Mouse (Mus musculus): ENCODE data around the gene Sertad2.

The Sertad2 gene

DNA sequence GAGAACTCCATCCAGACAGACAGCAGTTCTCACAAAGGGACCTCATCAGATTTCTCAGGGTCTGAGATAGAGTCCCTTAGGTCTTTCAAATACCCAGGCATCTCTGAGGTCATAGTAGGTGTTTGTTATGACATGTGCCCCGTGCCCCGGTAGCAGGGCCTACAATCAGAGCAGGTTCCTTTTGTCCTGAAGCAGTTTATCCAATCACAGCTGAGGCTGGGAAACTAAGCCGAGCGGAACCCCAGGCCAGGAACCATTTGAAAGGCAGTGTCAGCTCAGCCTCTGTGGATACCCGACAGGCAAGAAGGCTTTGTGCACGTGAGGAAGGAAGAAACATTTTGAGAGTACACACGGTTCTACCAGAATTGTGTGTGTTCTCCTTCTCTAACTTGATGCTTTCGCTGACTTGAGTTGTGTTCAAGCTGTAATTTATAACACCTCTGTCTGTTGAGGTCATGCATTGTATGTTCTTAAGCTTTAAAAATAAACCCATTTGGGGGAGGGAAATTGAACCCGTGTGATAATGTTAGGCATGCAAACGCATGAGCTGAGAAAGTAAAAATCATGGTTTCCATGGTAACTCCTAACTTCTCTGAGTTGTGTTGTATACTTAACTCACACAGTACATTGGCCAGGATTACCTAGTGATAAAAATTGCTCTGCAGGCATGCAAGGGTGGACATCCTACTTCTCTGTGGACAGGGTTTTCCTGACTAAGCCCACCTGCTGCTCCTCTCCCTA, 104.1 kb downstream of the Sertad2 start:
- DNase-seq: no peak

DNA sequence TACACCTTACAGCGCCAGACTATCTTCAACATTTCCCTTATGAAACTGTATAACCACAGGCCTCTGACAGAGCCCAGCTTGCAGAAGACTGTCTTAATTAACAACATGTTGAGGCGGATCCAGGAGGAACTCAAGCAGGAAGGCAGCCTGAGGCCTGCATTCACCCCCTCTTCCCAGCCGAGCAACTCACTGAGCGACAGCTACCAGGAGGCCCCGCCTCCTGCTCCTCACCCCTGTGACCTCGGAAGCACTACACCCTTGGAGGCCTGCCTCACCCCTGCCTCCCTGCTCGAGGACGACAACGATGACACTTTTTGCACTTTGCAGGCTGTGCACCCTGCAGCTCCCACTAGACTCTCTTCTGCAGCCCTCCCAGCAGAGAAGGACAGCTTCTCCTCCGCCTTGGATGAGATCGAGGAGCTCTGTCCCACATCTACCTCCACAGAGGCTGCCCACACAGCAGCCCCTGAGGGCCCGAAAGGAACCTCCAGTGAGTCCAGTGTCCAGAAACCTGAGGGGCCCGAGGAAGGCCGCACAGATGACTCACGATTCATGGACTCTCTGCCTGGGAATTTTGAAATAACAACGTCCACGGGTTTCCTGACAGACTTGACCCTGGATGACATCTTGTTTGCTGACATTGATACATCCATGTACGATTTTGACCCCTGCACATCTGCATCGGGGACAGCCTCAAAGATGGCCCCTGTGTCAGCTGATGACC, 105.0 kb downstream of the Sertad2 start:
- DNase-seq: peak; percentile 56 to 81

DNA sequence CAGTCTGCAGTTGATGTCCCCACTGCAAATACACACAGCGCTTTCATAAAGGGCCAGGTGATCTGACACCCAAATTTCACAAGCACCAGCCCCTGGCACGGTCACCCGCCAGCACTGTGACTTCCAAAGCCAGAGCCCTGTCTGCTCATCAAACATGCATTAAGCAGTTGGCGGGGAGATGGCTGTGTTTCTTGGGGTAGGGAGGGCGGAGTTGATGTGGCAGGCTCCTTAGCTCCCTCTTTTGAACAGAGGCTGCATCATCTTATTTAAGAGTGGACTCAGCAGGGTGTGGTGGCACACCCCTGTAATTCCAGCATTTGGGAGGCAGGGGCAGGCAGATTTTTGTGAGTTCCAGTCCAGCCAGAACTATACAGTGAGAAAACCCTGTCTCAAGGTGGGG, 106.4 kb downstream of the Sertad2 start:
- DNase-seq: no peak

DNA sequence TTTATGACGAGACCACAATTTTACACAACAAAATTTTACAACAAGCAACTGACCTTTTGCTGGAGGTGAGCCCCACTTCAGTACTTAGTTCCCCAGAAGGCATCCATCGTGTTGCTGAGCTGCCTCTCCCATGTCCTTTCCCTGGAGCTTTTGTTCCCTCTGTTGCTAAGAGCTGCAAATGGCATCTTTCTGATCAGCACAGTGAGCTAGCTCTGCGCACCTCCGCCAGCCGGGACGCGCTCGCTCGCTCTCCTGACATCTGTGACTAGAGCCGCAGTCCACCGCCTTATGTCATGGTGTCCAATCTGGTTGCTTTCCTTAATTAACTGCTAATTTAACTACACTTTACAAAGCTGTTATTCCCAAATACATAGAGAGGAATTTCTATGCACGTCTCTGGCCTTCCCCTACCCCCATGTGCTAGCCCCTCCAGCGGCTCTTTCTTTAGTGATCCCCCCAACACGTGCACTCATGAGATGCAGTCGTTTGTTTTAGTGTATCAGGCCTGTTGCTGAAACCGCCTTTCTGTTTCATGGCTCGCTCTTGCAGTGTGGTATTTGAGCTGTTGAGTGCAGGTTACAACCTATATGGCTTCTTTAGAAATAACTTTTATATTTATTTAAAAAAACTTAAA, 107.1 kb downstream of the Sertad2 start:
- no peak for DNase-seq

DNA sequence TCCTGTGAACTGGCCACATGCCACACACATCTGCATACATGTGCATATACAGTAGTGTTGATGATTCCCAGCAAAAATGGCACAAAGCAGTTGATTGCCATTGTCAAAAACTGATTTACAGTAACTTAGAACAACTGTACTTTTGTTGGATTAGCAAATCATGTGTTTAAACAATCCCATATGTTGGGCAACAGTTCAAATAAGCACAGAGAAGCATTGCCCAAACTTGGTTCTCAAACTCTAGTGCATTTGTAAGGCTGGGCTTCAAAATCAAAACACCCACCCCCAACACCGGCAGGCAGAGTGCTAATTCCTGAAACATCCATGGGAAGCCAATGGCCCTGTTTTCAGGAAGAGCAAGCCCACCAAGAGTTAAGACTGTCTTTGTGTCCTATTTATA, 108.1 kb downstream of the Sertad2 start:
- no peak for DNase-seq

DNA sequence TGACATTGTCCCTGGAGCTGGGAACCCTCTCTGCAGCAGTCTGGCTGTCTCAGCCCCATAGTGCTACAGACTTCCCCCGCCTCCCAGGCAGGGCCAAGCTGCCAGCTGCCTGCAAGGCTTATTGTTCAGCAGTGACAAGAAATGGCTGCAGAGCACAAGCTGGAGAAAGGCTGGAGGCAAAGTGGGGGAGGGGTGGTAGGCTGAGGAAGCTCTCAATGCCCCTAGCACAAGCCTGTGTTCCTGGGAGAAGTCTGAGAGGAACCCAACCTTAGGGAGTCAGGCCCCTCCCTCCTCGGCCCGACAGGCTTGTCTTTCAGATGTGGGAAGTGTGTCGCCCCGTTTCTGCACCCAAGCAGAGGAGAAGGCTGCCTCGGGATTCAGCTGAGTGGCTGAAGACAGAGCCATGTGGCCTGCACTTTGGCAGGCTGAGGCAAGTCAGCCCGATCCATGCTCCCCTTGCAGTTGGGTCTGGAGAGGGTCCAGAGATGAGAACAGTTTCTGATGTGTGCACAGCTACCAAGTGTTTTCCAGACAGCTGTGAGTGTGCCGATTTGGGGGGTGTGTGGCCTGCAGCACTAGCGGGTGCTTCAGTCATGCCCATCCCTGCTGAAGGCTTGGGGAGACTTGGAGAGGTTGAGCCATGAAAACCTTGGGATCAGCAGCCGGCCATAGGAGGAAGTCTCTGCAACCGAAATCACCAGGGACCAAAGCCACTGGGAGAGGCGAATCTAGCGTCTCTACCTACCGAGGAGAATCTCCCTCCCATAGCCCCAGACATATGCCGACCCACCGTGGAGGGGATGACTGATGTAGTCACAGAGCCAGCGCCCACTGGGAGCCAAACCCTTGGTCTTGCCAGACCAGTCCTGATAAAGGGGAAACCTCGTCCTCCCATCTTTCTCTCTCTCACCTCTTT, 113.0 kb downstream of the Sertad2 start:
- DNase-seq: peak in 1 of 2 experiments; percentile 42

DNA sequence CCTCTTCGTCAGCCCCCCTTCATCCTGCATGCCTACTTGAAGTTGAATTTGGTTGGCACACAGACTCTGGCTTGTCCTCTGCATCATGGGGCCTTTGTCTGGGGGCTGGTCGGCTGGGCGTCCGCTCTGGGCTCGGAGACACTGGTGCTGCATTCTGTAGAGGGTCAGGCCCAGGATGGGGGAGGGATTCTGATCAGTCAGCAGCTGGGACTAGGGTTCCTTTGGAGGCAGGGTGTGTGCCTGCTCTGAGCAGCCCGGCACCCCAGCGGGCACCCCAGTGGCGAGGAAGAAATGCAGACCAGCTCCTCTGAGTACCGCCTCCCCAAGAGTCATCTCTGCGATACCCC, 113.6 kb downstream of the Sertad2 start:
- no peak for DNase-seq

DNA sequence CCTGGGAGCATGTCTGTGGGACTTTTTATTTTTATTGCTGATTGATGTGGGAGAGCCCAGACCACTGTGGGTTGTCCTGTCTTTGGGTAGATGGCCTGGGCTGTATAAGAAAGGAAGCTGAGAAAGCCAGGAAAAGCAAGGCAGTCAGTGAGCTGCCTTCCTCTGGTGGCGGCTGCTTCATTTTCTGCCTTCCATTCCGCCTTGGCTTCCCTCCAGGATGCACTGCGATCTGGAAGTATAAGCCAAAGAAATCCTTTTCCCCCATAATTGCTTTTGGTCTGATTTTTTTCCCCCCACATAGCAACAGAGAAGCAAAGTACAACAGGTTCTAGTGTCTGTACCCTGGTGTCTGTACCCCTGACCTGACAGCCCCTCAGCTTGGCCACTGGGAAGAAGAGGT, 116.0 kb downstream of the Sertad2 start:
- DNase-seq: no peak

DNA sequence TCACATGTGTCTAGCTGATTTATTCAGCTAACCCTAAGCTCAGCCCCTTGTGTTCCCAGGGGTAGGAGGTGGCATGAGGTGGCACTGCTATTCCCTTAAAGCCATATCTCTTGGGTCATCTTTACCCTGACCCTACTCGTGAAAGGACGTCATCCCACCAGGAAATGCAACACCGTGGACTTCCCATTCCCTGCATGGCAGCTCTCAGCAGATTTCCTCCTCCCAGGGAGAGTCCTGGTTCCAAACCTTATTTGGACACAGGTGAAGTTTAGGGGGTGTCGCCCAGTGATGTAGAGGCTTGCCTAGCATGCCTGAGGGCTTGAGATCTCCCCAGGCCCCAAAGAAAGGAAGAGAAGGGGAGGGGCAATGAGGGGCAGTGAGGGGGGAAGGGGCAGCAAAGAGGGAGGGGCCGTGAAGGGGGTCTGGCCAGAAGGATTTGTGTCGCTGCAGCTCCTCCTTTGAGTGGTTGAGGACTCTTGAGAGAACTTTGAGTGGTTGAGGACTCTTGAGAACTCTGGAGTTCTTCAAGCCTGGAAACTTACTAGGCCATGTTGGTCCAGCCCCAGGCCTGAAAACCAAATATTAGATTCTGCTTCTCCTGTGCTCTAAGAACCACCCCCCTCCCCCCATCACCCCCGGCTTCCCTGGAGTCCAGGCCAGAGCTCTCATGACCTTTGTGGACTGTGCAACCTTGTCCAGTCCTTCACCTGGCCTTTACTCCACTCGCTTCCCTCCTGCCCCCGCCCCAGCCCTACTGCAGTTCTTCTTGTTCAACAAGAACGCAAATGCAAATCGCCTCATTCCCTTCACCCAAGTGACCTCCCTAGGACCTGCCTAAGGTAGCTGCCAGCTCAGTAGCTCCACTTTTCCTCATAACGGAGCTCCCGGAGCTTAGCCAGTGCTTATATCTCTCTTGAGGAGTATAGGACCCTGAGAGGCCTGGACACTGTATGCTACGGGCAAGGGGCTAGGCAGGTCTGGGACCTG, 117.4 kb downstream of the Sertad2 start:
- DNase-seq: peak; percentile 23 to 77

DNA sequence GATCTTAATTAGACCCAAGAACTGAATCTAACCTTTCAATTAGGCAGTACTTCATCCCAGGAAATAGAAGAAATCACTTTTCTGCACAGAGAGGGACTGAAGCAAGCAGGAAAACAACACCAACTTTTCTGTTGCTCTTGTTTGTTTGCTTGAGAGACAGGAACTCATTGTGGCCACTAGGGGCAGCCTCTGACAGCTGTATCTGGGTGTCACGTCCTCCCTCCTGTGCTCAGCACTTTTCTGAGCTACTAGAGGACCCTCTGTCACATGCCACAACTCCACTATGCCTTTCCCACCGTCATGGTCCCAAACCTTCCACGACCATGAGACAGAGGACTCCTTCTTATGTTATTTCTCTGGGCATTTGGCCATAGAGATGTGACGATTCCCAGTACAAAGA, 118.6 kb downstream of the Sertad2 start:
- peak; percentile 62 to 66 for DNase-seq

DNA sequence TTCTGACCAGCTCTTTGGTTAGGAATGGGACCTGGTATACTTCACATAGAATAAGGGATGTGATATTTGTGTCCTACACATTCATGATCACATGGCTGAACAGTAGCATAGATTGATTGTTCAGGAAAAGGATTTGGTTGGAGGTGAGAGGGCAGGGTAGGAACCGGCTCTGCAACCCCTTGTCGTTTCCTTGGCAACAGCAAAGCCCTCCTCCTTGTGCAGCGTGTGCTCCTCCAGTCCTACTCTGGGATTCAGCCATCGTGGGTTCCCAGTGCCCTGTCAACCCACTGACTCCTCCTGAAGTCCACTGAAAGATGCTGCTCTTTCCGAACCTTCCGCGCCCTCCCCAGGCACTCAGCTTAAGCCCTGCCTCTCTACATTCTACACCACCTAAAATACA, 119.8 kb downstream of the Sertad2 start:
- DNase-seq: no peak

DNA sequence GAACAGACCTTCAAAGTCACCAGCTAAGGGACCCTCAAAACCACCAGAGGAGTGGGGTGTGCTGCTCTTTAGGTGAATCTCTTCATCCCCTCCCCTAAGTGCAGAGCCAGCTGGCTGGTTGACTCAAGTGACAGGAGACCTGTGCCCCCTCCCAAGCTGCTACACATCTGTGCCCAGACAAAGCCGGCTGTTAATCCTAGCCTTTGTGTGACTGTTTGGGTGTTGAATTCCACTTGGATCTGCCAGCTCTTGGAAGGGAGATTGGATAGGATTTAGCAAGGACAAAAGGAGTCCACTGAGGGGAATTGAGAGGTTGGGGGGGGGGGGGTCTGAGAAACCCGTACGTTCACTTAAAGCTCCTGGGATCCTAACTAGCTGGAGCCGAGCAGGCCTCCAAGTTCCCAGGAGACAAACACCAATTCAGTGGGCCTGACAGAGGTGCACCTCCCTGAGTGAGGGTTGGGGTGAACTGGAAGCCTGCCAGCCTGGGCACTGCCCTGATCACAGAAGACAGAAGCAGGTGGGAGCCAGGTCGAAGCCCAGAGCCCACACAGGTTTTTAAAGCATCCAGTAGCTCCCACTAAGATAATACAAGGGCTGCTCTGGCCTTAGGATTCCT, 120.6 kb downstream of the Sertad2 start:
- DNase-seq: no peak

DNA sequence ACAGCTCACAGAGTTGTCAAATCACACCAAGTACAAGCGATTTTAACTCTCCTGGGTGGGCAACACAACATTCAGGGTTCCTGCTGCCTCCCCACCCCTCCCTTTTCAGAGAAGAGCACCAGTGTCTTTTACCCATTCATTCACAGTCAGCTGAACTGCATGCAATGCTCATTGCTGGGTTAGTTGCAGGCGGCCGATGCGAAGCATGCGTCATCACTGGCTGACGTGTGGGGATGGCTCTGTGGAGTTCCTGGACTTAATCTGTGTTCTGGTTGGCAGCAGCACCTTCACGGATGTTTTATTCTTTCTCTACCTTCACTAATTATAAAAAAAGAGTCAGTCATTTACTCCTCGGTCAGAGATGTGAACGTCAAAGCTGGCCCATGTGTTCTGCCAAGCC, 121.8 kb downstream of the Sertad2 start:
- DNase-seq: no peak

DNA sequence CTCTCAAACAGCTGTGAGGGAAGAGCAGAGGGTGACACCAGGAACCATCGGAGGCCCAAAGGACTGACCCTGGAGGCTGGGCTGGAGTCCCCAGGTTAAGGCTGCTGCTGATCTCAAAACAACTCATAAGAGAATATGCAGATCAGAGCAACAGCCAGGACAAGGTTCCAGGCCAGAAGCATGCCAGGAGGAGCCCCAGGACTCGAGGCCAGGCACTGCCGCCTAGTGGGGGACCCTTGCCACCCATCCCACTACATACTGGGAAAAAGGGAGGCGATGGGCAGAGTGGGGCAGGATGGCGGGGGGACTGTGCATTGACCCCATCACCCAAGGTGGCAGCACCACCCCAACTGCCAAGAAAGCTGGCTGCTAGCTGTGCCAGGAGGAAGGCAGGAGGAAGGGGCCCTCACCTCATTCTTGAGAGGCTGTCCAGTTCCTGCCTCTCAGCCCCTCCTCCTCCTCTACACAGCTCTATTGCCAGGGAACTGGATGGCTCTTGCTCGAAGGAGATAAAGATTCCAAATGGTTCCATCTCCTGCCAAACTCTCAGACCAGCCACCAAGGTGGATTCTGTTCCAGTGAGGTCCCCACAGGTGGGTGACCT, 128.8 kb downstream of the Sertad2 start:
- DNase-seq: peak; percentile 22 to 48

DNA sequence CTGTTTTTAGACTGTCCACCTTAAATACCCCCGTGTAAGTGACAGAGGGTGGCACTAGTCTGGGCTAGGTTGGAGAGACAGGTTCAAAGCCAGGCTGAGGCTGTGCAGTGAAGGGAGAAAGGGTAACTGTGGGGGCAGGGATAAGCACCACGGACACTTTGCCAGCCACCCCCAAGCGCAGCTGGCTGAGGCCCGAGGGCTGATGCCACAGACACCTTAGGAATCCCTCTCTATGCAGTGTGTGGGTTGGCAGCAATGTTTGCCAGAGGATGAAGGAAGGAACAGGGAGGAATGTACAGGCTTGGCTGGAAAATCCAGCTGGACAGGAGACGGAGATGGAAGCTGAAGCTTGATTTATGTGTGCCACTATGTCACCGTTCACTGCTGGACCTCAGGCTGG, 129.5 kb downstream of the Sertad2 start:
- no peak for DNase-seq

DNA sequence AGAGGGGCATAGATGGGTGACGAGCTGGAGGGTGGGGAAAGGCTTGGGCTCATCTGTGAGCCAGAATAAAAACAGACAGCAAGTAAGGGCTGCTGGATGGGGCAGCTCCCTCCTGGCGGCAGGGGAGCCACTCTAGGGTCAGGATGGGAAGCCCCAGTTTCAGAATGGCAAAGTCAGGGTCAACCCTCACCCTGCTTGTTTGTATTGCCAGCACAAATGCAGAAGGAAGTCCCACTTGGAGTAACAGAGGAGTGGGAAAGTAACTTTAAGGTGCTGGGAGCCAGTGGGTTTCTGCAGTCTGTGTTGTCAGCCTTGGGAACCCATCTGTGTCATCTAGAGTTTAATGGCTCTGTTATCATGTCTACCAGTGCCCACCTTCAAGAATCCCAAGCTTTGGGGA, 136.3 kb downstream of the Sertad2 start:
- no peak for DNase-seq

DNA sequence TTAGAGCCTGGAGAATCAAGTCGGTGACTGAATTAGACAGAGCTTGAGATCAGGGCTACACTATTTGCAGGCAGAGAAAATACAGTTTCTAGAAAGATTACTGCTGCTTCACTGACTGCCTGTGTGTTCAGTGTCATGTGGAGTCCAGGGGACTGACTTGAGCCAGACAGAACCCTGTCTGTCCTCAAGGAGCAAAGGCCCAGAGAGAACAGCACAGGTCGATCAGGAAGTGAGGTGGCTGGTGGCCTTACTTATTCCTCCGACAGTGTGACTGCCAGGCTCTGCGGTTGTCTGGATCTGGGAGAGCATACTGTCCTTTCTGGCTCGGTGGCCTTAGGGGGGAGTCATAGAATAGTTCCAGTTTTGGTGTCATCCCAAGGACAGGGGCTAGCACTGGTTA, 137.7 kb downstream of the Sertad2 start:
- no peak for DNase-seq

DNA sequence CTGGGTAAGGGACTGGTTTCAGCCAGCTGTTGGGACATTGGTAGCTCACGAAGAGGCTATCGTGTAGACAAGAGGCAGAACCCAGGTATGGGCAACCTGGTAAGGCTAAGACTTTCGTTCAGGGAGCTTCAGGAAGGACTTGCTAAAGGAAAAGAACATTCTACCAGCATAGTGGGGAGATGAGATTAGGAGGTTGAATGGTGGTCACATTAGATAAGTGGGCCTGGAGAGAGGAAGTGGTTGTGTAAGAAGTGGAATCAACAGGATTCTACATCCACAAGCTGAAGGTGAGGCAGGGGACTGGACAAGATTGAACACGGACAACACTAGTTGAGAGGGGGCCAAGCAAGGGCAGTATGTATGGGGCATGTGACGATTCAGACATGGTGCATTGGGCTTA, 138.6 kb downstream of the Sertad2 start:
- no peak for DNase-seq

DNA sequence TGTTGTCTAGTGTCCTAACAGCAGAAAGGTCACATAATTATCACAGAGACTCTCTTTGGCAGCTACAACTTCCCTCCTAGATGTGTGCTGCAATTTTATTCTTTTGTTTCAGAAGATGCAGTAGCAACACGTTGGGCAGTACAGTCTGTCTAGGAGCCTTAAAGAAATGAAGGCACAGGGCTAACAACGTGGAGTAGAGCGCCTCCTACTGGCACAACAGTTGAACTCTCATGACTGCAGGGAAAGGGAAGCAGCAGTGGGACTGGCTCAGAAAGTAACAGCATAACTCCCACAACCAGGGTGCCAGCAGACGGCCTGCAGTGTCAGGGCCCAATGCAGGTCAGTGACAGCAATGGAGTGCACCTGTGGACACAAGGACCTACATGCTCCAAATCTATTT, 147.9 kb downstream of the Sertad2 start:
- DNase-seq: peak; percentile 68 to 74
